Mouse (Mus musculus): ENCODE results near the gene Cx3cr1. TPM values are rescaled to one million over a fixed set of nuclear protein-coding genes. Genes with fewer than 3 reads are reported as not detected.

The Cx3cr1 gene
- total RNA-seq, 2 experiments from 2014 or later = 33.5 to 33.7 TPM

- intact Hi-C loops (cut with DNase I) = loop anchor here (2.0 kb wide), 1 partner anchor 46 kb away; the partner anchor contains the start of genes Gorasp1 and Ttc21a
- peak in 1 of 2 experiments; percentile 52 for DNase-seq (ENCODE audit: low spot score in 2 of 2)
These were observed 87.4 kb downstream of the Cx3cr1 start for GRCm38 (mm10) chr9:119982241-119982811.

GRCm38 (mm10) chr9:119981183-119982179 lies 88.2 kb downstream of the Cx3cr1 start:
- peak in 1 of 2 experiments; percentile 78 for DNase-seq (ENCODE audit: low spot score in 2 of 2)
- intact Hi-C loops (cut with DNase I) = loop anchor here (2.0 kb wide), 1 partner anchor 45 kb away; the partner anchor contains the start of genes Gorasp1 and Ttc21a

- intact Hi-C loops (cut with DNase I) = no loop called here
- no peak for DNase-seq (ENCODE audit: low spot score in 2 of 2)
These were observed 88.9 kb downstream of the Cx3cr1 start for GRCm38 (mm10) chr9:119980770-119981182.

- intact Hi-C loops (cut with DNase I) = no loop called here
- DNase-seq (ENCODE audit: low spot score in 2 of 2) = no peak
These were observed 89.9 kb downstream of the Cx3cr1 start for GRCm38 (mm10) chr9:119979749-119980148.

GRCm38 (mm10) chr9:119978811-119979441 lies 90.8 kb downstream of the Cx3cr1 start:
- intact Hi-C loops (cut with DNase I) = no loop called here
- peak; percentile 59 to 94 for DNase-seq (ENCODE audit: low spot score in 2 of 2)

GRCm38 (mm10) chr9:119978151-119978810 lies 91.4 kb downstream of the Cx3cr1 start:
- intact Hi-C loops (cut with DNase I) = no loop called here
- no peak for DNase-seq (ENCODE audit: low spot score in 2 of 2)

- intact Hi-C loops (cut with DNase I) = no loop called here
- DNase-seq (ENCODE audit: low spot score in 2 of 2) = peak in 1 of 2 experiments; percentile 58
These were observed 92.1 kb downstream of the Cx3cr1 start for GRCm38 (mm10) chr9:119977557-119978060.

GRCm38 (mm10) chr9:119976704-119977556 lies 92.7 kb downstream of the Cx3cr1 start:
- DNase-seq (ENCODE audit: low spot score in 2 of 2) = no peak
- intact Hi-C loops (cut with DNase I) = no loop called here

GRCm38 (mm10) chr9:119975286-119975685 lies 94.4 kb downstream of the Cx3cr1 start:
- intact Hi-C loops (cut with DNase I) = no loop called here
- DNase-seq (ENCODE audit: low spot score in 2 of 2) = no peak

- DNase-seq (ENCODE audit: low spot score in 2 of 2) = no peak
- intact Hi-C loops (cut with DNase I) = no loop called here
These were observed 95.1 kb downstream of the Cx3cr1 start for GRCm38 (mm10) chr9:119974609-119975008.

- no peak for DNase-seq (ENCODE audit: low spot score in 2 of 2)
- intact Hi-C loops (cut with DNase I) = no loop called here
These were observed 95.7 kb downstream of the Cx3cr1 start for GRCm38 (mm10) chr9:119973869-119974520.

- intact Hi-C loops (cut with DNase I) = no loop called here
- DNase-seq (ENCODE audit: low spot score in 2 of 2) = no peak
These were observed 96.4 kb downstream of the Cx3cr1 start for GRCm38 (mm10) chr9:119973281-119973680.

- peak in 1 of 2 experiments; percentile 15 for DNase-seq (ENCODE audit: low spot score in 2 of 2)
- intact Hi-C loops (cut with DNase I) = no loop called here
These were observed 97.1 kb downstream of the Cx3cr1 start for GRCm38 (mm10) chr9:119972582-119972981.

- intact Hi-C loops (cut with DNase I) = no loop called here
- DNase-seq (ENCODE audit: low spot score in 2 of 2) = no peak
These were observed 97.5 kb downstream of the Cx3cr1 start for GRCm38 (mm10) chr9:119972166-119972565.

GRCm38 (mm10) chr9:119970763-119971656 lies 98.7 kb downstream of the Cx3cr1 start:
- peak in 1 of 2 experiments; percentile 55 for DNase-seq (ENCODE audit: low spot score in 2 of 2)
- intact Hi-C loops (cut with DNase I) = no loop called here

GRCm38 (mm10) chr9:119970221-119970620 lies 99.5 kb downstream of the Cx3cr1 start:
- intact Hi-C loops (cut with DNase I) = no loop called here
- no peak for DNase-seq (ENCODE audit: low spot score in 2 of 2)

- no peak for DNase-seq (ENCODE audit: low spot score in 2 of 2)
- intact Hi-C loops (cut with DNase I) = no loop called here
These were observed 99.9 kb downstream of the Cx3cr1 start for GRCm38 (mm10) chr9:119969811-119970210.

Data from left cerebral cortex, postnatal 25 days (tissue).